ENCODE assay signal across 10 mouse cellular contexts in the genomic region with DNA sequence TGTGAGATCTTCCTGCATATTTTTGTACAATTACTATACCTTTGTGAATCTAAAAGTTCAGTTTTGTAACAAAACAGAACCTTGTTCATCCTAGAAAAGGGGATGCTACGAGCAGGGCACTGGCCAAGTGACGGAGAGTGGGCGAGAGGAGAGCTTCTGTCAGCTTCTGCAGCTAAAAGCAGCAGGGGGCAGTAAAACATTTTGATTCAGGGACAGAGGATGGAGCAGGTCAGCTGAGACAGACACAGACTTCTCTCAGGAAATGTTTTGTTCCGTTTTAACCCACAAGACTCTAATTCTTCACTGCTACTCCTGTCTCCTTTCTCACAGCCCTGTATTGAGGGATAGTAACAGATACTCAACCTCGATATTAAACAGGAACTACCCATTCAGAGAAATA. TPM values are rescaled to one million over a fixed set of nuclear protein-coding genes. Genes with fewer than 3 reads are reported as not detected.
DNase-seq lines count a peak whose midpoint lies in the region; ATAC-seq and TF ChIP-seq lines count a peak whose summit lies in the region.
"Had no signal": no experiment of that assay in that cellular context is flagged by ENCODE, and none has a peak within 500 bp of the region (broad histone marks: within the 10 kb centered on the region; RNA-seq: fewer than 3 reads in every experiment).

No protein-coding gene starts in this region.

- H3K9ac ChIP-seq in liver, embryonic 14.5 days (replicated peaks): no peak overlapping the region
- H3K9ac ChIP-seq in liver, embryonic 12.5 days: no peak overlapping the region
- no peak overlapping the region for H3K9ac ChIP-seq in embryonic facial prominence, embryonic 14.5 days (ENCODE audit: low read depth, low read length)
- H3K9ac ChIP-seq in lung, embryonic 14.5 days: no peak overlapping the region
- H3K9ac ChIP-seq: embryonic facial prominence, embryonic 12.5 days; limb, embryonic 12.5 days had no signal

- no peaks in the 10 kb centered on the region for H3K9me3 ChIP-seq in liver, embryonic 14.5 days (ENCODE audit: control insufficient read depth, low read length)
- no peaks in the 10 kb centered on the region for H3K9me3 ChIP-seq in liver, embryonic 12.5 days (replicated peaks)
- no peaks in the 10 kb centered on the region for H3K9me3 ChIP-seq in embryonic facial prominence, embryonic 14.5 days (ENCODE audit: control insufficient read depth, low read length)
- H3K9me3 ChIP-seq in lung, embryonic 14.5 days (ENCODE audit: low read depth, low read length): no peaks in the 10 kb centered on the region
- H3K9me3 ChIP-seq: embryonic facial prominence, embryonic 12.5 days; limb, embryonic 12.5 days had no signal

- DNase-seq in adrenal gland, postnatal 14 days: peak; percentile 26
- no peak for DNase-seq in adrenal gland, adult 18-20 months (ENCODE audit: low spot score in 2 of 2)
- no peak for DNase-seq in liver, embryonic 14.5 days (ENCODE audit: low read depth in 3 of 3, low spot score in 3 of 3)
- peak; percentile 61 for DNase-seq in embryonic facial prominence, embryonic 14.5 days (ENCODE audit: low spot score)
- peak; percentile 73 for DNase-seq in lung, embryonic 14.5 days
- DNase-seq in thymus, postnatal 25 days: no peak
- DNase-seq in spleen, postnatal 36 days (ENCODE audit: low spot score in 2 of 2): no peak

- no peak for ATAC-seq in liver, embryonic 14.5 days (ENCODE audit: insufficient read depth)
- ATAC-seq in liver, embryonic 12.5 days: no peak
- ATAC-seq in embryonic facial prominence, embryonic 14.5 days (ENCODE audit: low read depth): peak; percentile 77; the same call in 1 of the 2 replicates
- ATAC-seq in lung, embryonic 14.5 days (ENCODE audit: insufficient read depth): no peak; the same call in 1 of the 2 replicates

- no peak overlapping the region for H3K4me2 ChIP-seq in liver, embryonic 14.5 days (ENCODE audit: low read depth)
- H3K4me2 ChIP-seq in liver, embryonic 12.5 days: no peak overlapping the region
- H3K4me2 ChIP-seq in embryonic facial prominence, embryonic 14.5 days (ENCODE audit: low read depth, low read length): no peak overlapping the region
- no peak overlapping the region for H3K4me2 ChIP-seq in lung, embryonic 14.5 days
- H3K4me2 ChIP-seq: embryonic facial prominence, embryonic 12.5 days; limb, embryonic 12.5 days had no signal

- H3K27ac ChIP-seq in liver, embryonic 14.5 days: no peak overlapping the region
- no peak overlapping the region for H3K27ac ChIP-seq in liver, embryonic 12.5 days
- H3K27ac ChIP-seq in embryonic facial prominence, embryonic 14.5 days (replicated peaks; ENCODE audit: low read depth, low read length): no peak overlapping the region
- H3K27ac ChIP-seq in lung, embryonic 14.5 days (ENCODE audit: low read depth): no peak overlapping the region
- H3K27ac ChIP-seq: embryonic facial prominence, embryonic 12.5 days; limb, embryonic 12.5 days had no signal

- no peaks in the 10 kb centered on the region for H3K36me3 ChIP-seq in liver, embryonic 14.5 days (replicated peaks; ENCODE audit: control insufficient read depth, insufficient read depth, low read depth)
- H3K36me3 ChIP-seq in liver, embryonic 12.5 days: no peaks in the 10 kb centered on the region
- H3K36me3 ChIP-seq in embryonic facial prominence, embryonic 14.5 days (ENCODE audit: control insufficient read depth, insufficient read depth, low read length): no peaks in the 10 kb centered on the region
- H3K36me3 ChIP-seq in lung, embryonic 14.5 days (ENCODE audit: insufficient read depth): no peaks in the 10 kb centered on the region
- H3K36me3 ChIP-seq: embryonic facial prominence, embryonic 12.5 days; limb, embryonic 12.5 days had no signal

- 0 out of 2 replicates have a peak, but pooled peaks have one; percentile 13 for TF ChIP-seq CTCF in liver, embryonic 14.5 days (IDR thresholded peaks at IDR 0.05; ENCODE audit: low read depth)
- TF ChIP-seq CTCF in lung, embryonic 14.5 days (IDR thresholded peaks at IDR 0.05; ENCODE audit: low read depth): peak; percentile 56

- H3K4me1 ChIP-seq in liver, embryonic 14.5 days (replicated peaks; ENCODE audit: control insufficient read depth in 2 of 2, insufficient read depth in 2 of 2, low read length in 1 of 2): no peaks in the 10 kb centered on the region
- no peaks in the 10 kb centered on the region for H3K4me1 ChIP-seq in liver, embryonic 12.5 days
- peaks cover 3% of the 10 kb centered on the region; the same call in 1 of the 2 replicates for H3K4me1 ChIP-seq in embryonic facial prominence, embryonic 14.5 days (ENCODE audit: control insufficient read depth, insufficient read depth, low read length)
- no peaks in the 10 kb centered on the region for H3K4me1 ChIP-seq in lung, embryonic 14.5 days (ENCODE audit: insufficient read depth)
- H3K4me1 ChIP-seq: limb, embryonic 12.5 days had no signal

- TF ChIP-seq EP300 in liver, embryonic 14.5 days (IDR thresholded peaks at IDR 0.05; ENCODE audit: low read depth): no peak

- 18% methylated on average over 5 of the region's 5 CpGs for WGBS in liver, embryonic 14.5 days (ENCODE audit: insufficient replicate concordance)
- 22% methylated on average over 5 of the region's 5 CpGs for WGBS in liver, embryonic 12.5 days (ENCODE audit: insufficient replicate concordance)
- 33% methylated on average over 5 of the region's 5 CpGs for WGBS in embryonic facial prominence, embryonic 14.5 days
- 33% methylated on average over 5 of the region's 5 CpGs for WGBS in lung, embryonic 14.5 days

- H3K27me3 ChIP-seq in liver, embryonic 14.5 days (ENCODE audit: control insufficient read depth, insufficient read depth, low read length): no peaks in the 10 kb centered on the region
- no peaks in the 10 kb centered on the region for H3K27me3 ChIP-seq in liver, embryonic 12.5 days (replicated peaks)
- H3K27me3 ChIP-seq in embryonic facial prominence, embryonic 14.5 days (replicated peaks; ENCODE audit: control insufficient read depth, insufficient read depth, low read length): no peaks in the 10 kb centered on the region
- H3K27me3 ChIP-seq in lung, embryonic 14.5 days (ENCODE audit: insufficient read depth, low read length): no peaks in the 10 kb centered on the region
- H3K27me3 ChIP-seq: embryonic facial prominence, embryonic 12.5 days; limb, embryonic 12.5 days had no signal

- no peak overlapping the region for H3K4me3 ChIP-seq in liver, embryonic 14.5 days (ENCODE audit: insufficient read depth in 1 of 2, low read depth in 2 of 2, low read length in 2 of 2)
- H3K4me3 ChIP-seq in liver, embryonic 12.5 days: no peak overlapping the region
- H3K4me3 ChIP-seq in embryonic facial prominence, embryonic 14.5 days (ENCODE audit: low read depth, low read length): no peak overlapping the region
- no peak overlapping the region for H3K4me3 ChIP-seq in lung, embryonic 14.5 days (ENCODE audit: low read depth, low read length)
- H3K4me3 ChIP-seq: embryonic facial prominence, embryonic 12.5 days; limb, embryonic 12.5 days had no signal

RNA-seq across cellular contexts. Expression of a gene that starts 55.1 kb away (rescaled TPM):
- 15.2 and 16.3 TPM in 2 replicates for total RNA-seq in adrenal gland, postnatal 14 days (2021)
- total RNA-seq in adrenal gland, adult 18-20 months (2021): 10 to 100 TPM in 1 of 2 experiments, 1 to 10 TPM in 1; 9.4 to 16.0 TPM
- 0.28 and 0.41 TPM in 2 replicates for polyA plus RNA-seq in liver, embryonic 14.5 days (2012; rRNA removed)
- polyA plus RNA-seq in liver, embryonic 14.5 days (2014; fragmentation: Nextera tagmentation; extraction: Ambion mirVana): 0.32 and 0.45 TPM in 2 replicates
- polyA plus RNA-seq in liver, embryonic 12.5 days (2016; fragmentation: Nextera tagmentation; extraction: Ambion mirVana): 1.3 and 2.2 TPM in 2 replicates
- 27.0 and 27.6 TPM in 2 replicates for polyA plus RNA-seq in embryonic facial prominence, embryonic 14.5 days (2014; fragmentation: Nextera tagmentation; extraction: Ambion mirVana)
- polyA plus RNA-seq in lung, embryonic 14.5 days (2014; fragmentation: Nextera tagmentation; extraction: Ambion mirVana): 44.8 and 49.3 TPM in 2 replicates

Comparison
In these comparisons a context has a peak if more than half of its experiments do, and no peak if none do; other contexts are left out.
1. DNase-seq: peak in adrenal gland, postnatal 14 days (single experiment), embryonic facial prominence, embryonic 14.5 days (single experiment) and lung, embryonic 14.5 days (single experiment); none in adrenal gland, adult 18-20 months (0 of 2), liver, embryonic 14.5 days (0 of 3), thymus, postnatal 25 days (single experiment) and spleen, postnatal 36 days (0 of 2).